In the genomic region with DNA sequence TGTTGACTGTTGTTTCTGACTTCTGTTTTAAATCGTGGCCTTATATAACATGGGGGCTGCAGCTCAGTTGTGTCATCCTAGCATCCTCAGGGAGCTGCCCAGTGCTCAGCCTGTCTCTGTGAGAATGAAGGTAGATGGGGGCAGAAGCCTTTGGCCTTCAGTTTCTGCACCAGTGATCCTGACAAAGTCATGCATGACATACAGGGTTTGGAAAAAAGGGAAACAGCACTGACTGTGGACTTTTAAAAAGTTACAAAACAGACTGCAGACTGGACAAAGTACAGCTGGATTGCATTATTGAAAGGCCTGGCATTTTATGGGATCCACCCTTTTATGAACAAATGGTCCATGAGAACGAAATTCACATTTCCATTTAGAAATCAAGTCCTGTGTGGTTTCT, we compare ENCODE assay signal across 15 mouse cellular contexts.
A peak's percentile ranks its signal among the peaks of the same experiment; 100 is the strongest.
DNase-seq lines count a peak whose midpoint lies in the region; ATAC-seq and TF ChIP-seq lines count a peak whose summit lies in the region.
"Had no signal": no experiment of that assay in that cellular context is flagged by ENCODE, and none has a peak within 500 bp of the region (broad histone marks: within the 10 kb centered on the region; RNA-seq: fewer than 3 reads in every experiment).

No protein-coding gene starts in this region.

- H3K4me1 ChIP-seq in liver, postnatal 0 days (ENCODE audit: insufficient read depth) = peaks cover 6% of the 10 kb centered on the region
- 0 out of 2 replicates have a peak, but pooled peaks cover 5% of the 10 kb centered on the region for H3K4me1 ChIP-seq in kidney, postnatal 0 days (replicated peaks; ENCODE audit: insufficient read depth, low read length)
- peaks cover 6% of the 10 kb centered on the region; the same call in 1 of the 2 replicates for H3K4me1 ChIP-seq in limb, embryonic 14.5 days (ENCODE audit: control insufficient read depth, insufficient read depth, low read length)
- peaks cover 12% of the 10 kb centered on the region; the same call in 1 of the 2 replicates for H3K4me1 ChIP-seq in midbrain, embryonic 14.5 days (ENCODE audit: control insufficient read depth, insufficient read depth, low read length)

- TF ChIP-seq EP300 in liver, postnatal 0 days (IDR thresholded peaks at IDR 0.05; ENCODE audit: low read depth) = no peak

- 74% methylated on average over 2 of the region's 2 CpGs for WGBS in liver, postnatal 0 days (ENCODE audit: insufficient replicate concordance)
- 39% methylated on average over 2 of the region's 2 CpGs for WGBS in kidney, postnatal 0 days
- WGBS in limb, embryonic 14.5 days = 45% methylated on average over 2 of the region's 2 CpGs
- 85% methylated on average over 2 of the region's 2 CpGs for WGBS in midbrain, embryonic 14.5 days

- no peaks in the 10 kb centered on the region for H3K9me3 ChIP-seq in liver, postnatal 0 days (ENCODE audit: low read length)
- H3K9me3 ChIP-seq in kidney, postnatal 0 days (replicated peaks; ENCODE audit: low read length) = no peaks in the 10 kb centered on the region
- H3K9me3 ChIP-seq in limb, embryonic 14.5 days (ENCODE audit: control insufficient read depth, low read length) = no peaks in the 10 kb centered on the region
- H3K9me3 ChIP-seq in midbrain, embryonic 14.5 days (ENCODE audit: control insufficient read depth, low read length) = no peaks in the 10 kb centered on the region
- H3K9me3 ChIP-seq: forebrain, embryonic 10.5 days; hindbrain, embryonic 10.5 days; limb, embryonic 15.5 days; neural tube, embryonic 13.5 days had no signal

- DNase-seq in liver, postnatal 0 days = no peak
- DNase-seq in liver = no peak
- DNase-seq in kidney, adult 18-20 months = peak; percentile 47
- peak; percentile 59 for DNase-seq in kidney, postnatal 0 days (ENCODE audit: low spot score)
- DNase-seq in limb, embryonic 14.5 days (ENCODE audit: low spot score) = no peak
- DNase-seq in right cerebral cortex, adult 2 months (ENCODE audit: low spot score in 2 of 2) = no peak
- DNase-seq in midbrain, embryonic 14.5 days = no peak
- DNase-seq: adrenal gland, postnatal 10 days; cerebellum, postnatal 10 days; lung, postnatal 10 days had no signal

- no peak for TF ChIP-seq CTCF in liver, postnatal 0 days (IDR thresholded peaks at IDR 0.05; ENCODE audit: low read depth)
- no peak for TF ChIP-seq CTCF in kidney, postnatal 0 days (IDR thresholded peaks at IDR 0.05; ENCODE audit: low read depth)

- no peak for TF ChIP-seq POLR2A in limb, embryonic 14.5 days (IDR thresholded peaks at IDR 0.05; ENCODE audit: borderline replicate concordance, extremely low read depth, insufficient read depth, insufficient read length)

- peak; percentile 79 for ATAC-seq in liver, postnatal 0 days
- 0 out of 2 replicates have a peak, but pooled peaks have one; percentile 43 for ATAC-seq in kidney, postnatal 0 days (replicated peaks; ENCODE audit: low FRiP score, low read depth)
- ATAC-seq in limb, embryonic 14.5 days (ENCODE audit: low FRiP score, low read depth) = no peak
- ATAC-seq in midbrain, embryonic 14.5 days (ENCODE audit: low FRiP score, low TSS enrichment) = no peak
- ATAC-seq: CD4-positive, CD25-positive, alpha-beta regulatory T cell, adult 4 months had no signal

- no peak overlapping the region for H3K4me3 ChIP-seq in liver, postnatal 0 days (ENCODE audit: low read depth, low read length)
- H3K4me3 ChIP-seq in kidney, postnatal 0 days (replicated peaks; ENCODE audit: low read depth, low read length) = no peak overlapping the region
- H3K4me3 ChIP-seq in limb, embryonic 14.5 days (replicated peaks; ENCODE audit: low read length) = no peak overlapping the region
- no peak overlapping the region for H3K4me3 ChIP-seq in midbrain, embryonic 14.5 days (replicated peaks; ENCODE audit: low read depth, low read length)
- H3K4me3 ChIP-seq: forebrain, embryonic 10.5 days; hindbrain, embryonic 10.5 days; limb, embryonic 15.5 days; neural tube, embryonic 13.5 days had no signal

- no peak overlapping the region for H3K9ac ChIP-seq in liver, postnatal 0 days (replicated peaks)
- H3K9ac ChIP-seq in kidney, postnatal 0 days (ENCODE audit: low read depth, low read length) = no peak overlapping the region
- H3K9ac ChIP-seq in limb, embryonic 14.5 days (ENCODE audit: low read depth, low read length, severe bottlenecking) = no peak overlapping the region
- no peak overlapping the region for H3K9ac ChIP-seq in midbrain, embryonic 14.5 days (replicated peaks; ENCODE audit: low read length)
- H3K9ac ChIP-seq: limb, embryonic 15.5 days; neural tube, embryonic 13.5 days had no signal

- no peaks in the 10 kb centered on the region for H3K27me3 ChIP-seq in liver, postnatal 0 days (ENCODE audit: insufficient read depth, low read length)
- H3K27me3 ChIP-seq in kidney, postnatal 0 days (ENCODE audit: insufficient read depth, low read length) = no peaks in the 10 kb centered on the region
- H3K27me3 ChIP-seq in limb, embryonic 14.5 days (ENCODE audit: control insufficient read depth, insufficient read depth, low read length) = no peaks in the 10 kb centered on the region
- no peaks in the 10 kb centered on the region for H3K27me3 ChIP-seq in midbrain, embryonic 14.5 days (ENCODE audit: control insufficient read depth, insufficient read depth, low read length)
- H3K27me3 ChIP-seq: limb, embryonic 15.5 days; neural tube, embryonic 13.5 days had no signal

- peaks cover 11% of the 10 kb centered on the region; the same call in 1 of the 2 replicates for H3K36me3 ChIP-seq in liver, postnatal 0 days (replicated peaks; ENCODE audit: insufficient read depth, low read length)
- 0 out of 2 replicates have a peak, but pooled peaks cover 6% of the 10 kb centered on the region for H3K36me3 ChIP-seq in kidney, postnatal 0 days (ENCODE audit: insufficient read depth, low read length)
- H3K36me3 ChIP-seq in limb, embryonic 14.5 days (ENCODE audit: control insufficient read depth, insufficient read depth, low read length) = peaks cover 10% of the 10 kb centered on the region
- no peaks in the 10 kb centered on the region for H3K36me3 ChIP-seq in midbrain, embryonic 14.5 days (ENCODE audit: control insufficient read depth, insufficient read depth, low read length)

- peak overlapping the region; percentile 37 for H3K27ac ChIP-seq in liver, postnatal 0 days (ENCODE audit: low read depth)
- H3K27ac ChIP-seq in kidney, postnatal 0 days = no peak overlapping the region
- H3K27ac ChIP-seq in limb, embryonic 14.5 days (replicated peaks; ENCODE audit: low read depth, low read length) = 0 out of 2 replicates have a peak overlapping the region, but pooled peaks have one; percentile 14
- no peak overlapping the region for H3K27ac ChIP-seq in midbrain, embryonic 14.5 days (replicated peaks; ENCODE audit: low read depth, low read length)
- H3K27ac ChIP-seq: forebrain, embryonic 10.5 days; hindbrain, embryonic 10.5 days; limb, embryonic 15.5 days; neural tube, embryonic 13.5 days had no signal

- H3K4me2 ChIP-seq in liver, postnatal 0 days (ENCODE audit: low read depth, low read length) = no peak overlapping the region
- no peak overlapping the region for H3K4me2 ChIP-seq in kidney, postnatal 0 days (ENCODE audit: low read length)
- H3K4me2 ChIP-seq in limb, embryonic 14.5 days (replicated peaks; ENCODE audit: low read depth, low read length, severe bottlenecking) = no peak overlapping the region
- H3K4me2 ChIP-seq in midbrain, embryonic 14.5 days (ENCODE audit: low read length) = no peak overlapping the region
- H3K4me2 ChIP-seq: limb, embryonic 15.5 days; neural tube, embryonic 13.5 days had no signal

Comparison
In these comparisons a context has a peak if more than half of its experiments do, and no peak if none do; other contexts are left out.
1. ATAC-seq: peak in liver, postnatal 0 days (single experiment) and kidney, postnatal 0 days (single experiment); none in limb, embryonic 14.5 days (single experiment) and midbrain, embryonic 14.5 days (single experiment).
2. DNase-seq: peak in kidney, adult 18-20 months (single experiment) and kidney, postnatal 0 days (single experiment); none in liver, postnatal 0 days (single experiment), liver (single experiment), limb, embryonic 14.5 days (single experiment), right cerebral cortex, adult 2 months (0 of 2) and midbrain, embryonic 14.5 days (single experiment).
3. H3K27ac ChIP-seq: peak in liver, postnatal 0 days (single experiment) and limb, embryonic 14.5 days (single experiment); none in kidney, postnatal 0 days (single experiment) and midbrain, embryonic 14.5 days (single experiment).